Mouse (Mus musculus): ENCODE results near the gene Itpr3.

- no peak for TF ChIP-seq GATA1 (IDR thresholded peaks at IDR 0.05; ENCODE audit: borderline replicate concordance, low read length)
- no peak for TF ChIP-seq FLI1 (IDR thresholded peaks at IDR 0.05; ENCODE audit: low read length)
Measured at GRCm38 (mm10) chr17:27083601-27084000, 26.5 kb downstream of the Itpr3 start.
